Mouse (Mus musculus) midbrain, embryonic 10.5 days (tissue): ENCODE data around the gene Rfpl4. TPM values are rescaled to one million over a fixed set of nuclear protein-coding genes. Genes with fewer than 3 reads are reported as not detected.
"Not testable (repeated sequence)": the region's sequence is repeated elsewhere in the genome, so short reads cannot be mapped to it uniquely, and the experiment has no call there.

Experiments used
- DNase-seq: peaks from one replicate; pipeline ENCODE4 v3.0.0-alpha.2; 2017; ENCODE audit warnings: low spot score
- H3K27ac ChIP-seq: fragments of 300-500 bp; sonication (generic); replicated peaks from 2 replicates; pipeline ENCODE4 v1.5.1; 2016; ENCODE audit warnings: mild to moderate bottlenecking
- H3K27me3 ChIP-seq: fragments of 300-500 bp; sonication (generic); 2 replicates; pipeline ENCODE4 v1.6.1; 2016; ENCODE audit warnings: low read depth, mild to moderate bottlenecking; ENCODE audit not compliant: poor library complexity, severe bottlenecking
- H3K36me3 ChIP-seq: fragments of 300-500 bp; sonication (generic); 2 replicates; pipeline ENCODE4 v1.6.1; 2016; ENCODE audit warnings: mild to moderate bottlenecking, moderate library complexity
- H3K4me1 ChIP-seq: fragments of 300-500 bp; sonication (generic); 2 replicates; pipeline ENCODE4 v1.6.1; 2016
- H3K4me3 ChIP-seq: fragments of 300-500 bp; sonication (generic); 2 replicates; pipeline ENCODE4 v1.5.1; 2016; ENCODE audit warnings: mild to moderate bottlenecking, moderate library complexity
- H3K9me3 ChIP-seq: fragments of 300-500 bp; sonication (generic); replicated peaks from 2 replicates; pipeline ENCODE4 v1.6.1; 2016; ENCODE audit warnings: mild to moderate bottlenecking
- WGBS: fragments of 180-500 bp; shearing (Covaris S2); methylation state at CpG from one replicate; pipeline ENCODE4 v1.1.7; 2016; 5-methylcytosine and 5-hydroxymethylcytosine counted together
- polyA plus RNA-seq: library from polyadenylated mRNA; unstranded; fragments of >200 nt; fragmentation: Nextera tagmentation; extraction: Ambion mirVana; gene quantifications from 2 replicates; pipeline ENCODE4 v1.2.1, GENCODE M21; 2016

Rfpl4 gene
- polyA plus RNA-seq, result not detected in 2 replicates

GRCm38 (mm10) chr7:5116850-5117249, at the start of gene Rfpl4:
Gene Rfpl4 (minus strand): TSS chr7:5116950.
- WGBS, result 90% methylated on average over 3 of the region's 3 CpGs
- DNase-seq, result no peak
- Histone ChIP-seq H3K9me3 (no peaks in the 10 kb centered on the region), H3K4me1 (no peaks in the 10 kb centered on the region), H3K4me3 (no peak within 1 kb of the TSS), H3K36me3 (no peaks in the 10 kb centered on the region), H3K27ac (no peak within 1 kb of the TSS), H3K27me3 (no peaks in the 10 kb centered on the region)

DNA sequence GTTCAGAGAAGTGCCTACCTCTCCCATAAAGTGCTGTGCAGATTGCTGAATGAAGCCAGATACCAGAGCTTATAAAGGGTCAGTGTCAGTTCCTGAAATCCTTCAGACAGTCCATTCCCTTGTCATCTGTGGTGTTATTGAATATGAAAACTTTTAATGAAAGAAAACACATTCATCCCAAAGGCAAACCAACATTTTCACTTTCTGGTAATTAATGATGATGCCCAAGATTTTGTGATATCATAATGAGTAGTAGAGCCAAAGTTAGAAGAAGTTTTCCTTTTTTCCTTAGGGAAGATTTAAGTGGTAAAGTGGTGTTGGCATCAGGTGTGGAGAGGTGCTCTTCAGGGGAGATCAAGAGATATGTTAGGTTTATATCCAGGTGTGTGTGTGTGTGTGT, 32.8 kb upstream of the Rfpl4 start, which contains the start of gene Vmn1r55:
Gene Vmn1r55 (minus strand): TSS at position 101 of the 400 bp plus-strand sequence.
- not testable (repeated sequence) for H3K4me3 ChIP-seq, H3K36me3 ChIP-seq, DNase-seq, H3K4me1 ChIP-seq, H3K27ac ChIP-seq, H3K27me3 ChIP-seq
- H3K9me3 ChIP-seq, result 0 out of 2 replicates have a peak, but pooled peaks cover 14% of the 10 kb centered on the region

GRCm38 (mm10) chr7:5125549-5126406, 9.0 kb upstream of the Rfpl4 start, which contains the start of gene Rasl2-9:
Gene Rasl2-9 (minus strand): TSS chr7:5125950.
- H3K4me1 ChIP-seq, result 0 out of 2 replicates have a peak, but pooled peaks cover 5% of the 10 kb centered on the region
- WGBS, result 20% methylated on average over 42 of the region's 42 CpGs
- peak; percentile 75 for DNase-seq
- H3K9me3 ChIP-seq, result no peaks in the 10 kb centered on the region; the same call in 1 of the 2 replicates
- H3K36me3 ChIP-seq, result no peaks in the 10 kb centered on the region
- H3K4me3 ChIP-seq, result peak within 1 kb of the TSS; percentile 47
- peak within 1 kb of the TSS; percentile 46; the same call in 1 of the 2 replicates for H3K27ac ChIP-seq
- no peaks in the 10 kb centered on the region for H3K27me3 ChIP-seq

- no peak overlapping the region for H3K27ac ChIP-seq
- 91% methylated on average over 8 of the region's 8 CpGs for WGBS
- H3K4me3 ChIP-seq, result no peak overlapping the region
- H3K27me3 ChIP-seq, result no peaks in the 10 kb centered on the region
- H3K36me3 ChIP-seq, result no peaks in the 10 kb centered on the region
- H3K4me1 ChIP-seq, result 0 out of 2 replicates have a peak, but pooled peaks cover 5% of the 10 kb centered on the region
- DNase-seq, result no peak
- H3K9me3 ChIP-seq, result no peaks in the 10 kb centered on the region; the same call in 1 of the 2 replicates
Observed at GRCm38 (mm10) chr7:5125078-5125477, 8.3 kb upstream of the Rfpl4 start.

DNA sequence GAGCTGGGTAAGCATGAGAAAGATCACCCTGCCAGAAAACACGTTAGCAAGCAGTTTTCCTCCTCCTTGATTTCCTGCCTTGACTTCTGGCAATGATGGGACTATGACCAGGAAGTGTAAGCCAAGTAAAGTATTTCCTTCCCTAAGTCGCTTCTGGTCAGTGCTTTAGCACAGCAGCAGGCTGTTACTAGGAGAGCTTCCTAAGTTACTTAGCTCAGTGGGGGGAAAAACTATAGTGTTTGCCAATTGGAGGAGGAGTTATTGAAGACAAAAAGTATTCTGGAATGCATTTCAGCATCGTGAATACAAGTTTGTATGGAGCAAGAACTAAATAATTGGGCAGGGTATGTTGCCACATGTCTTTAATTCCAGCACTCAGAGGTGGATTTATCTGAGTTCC, 4.0 kb downstream of the Rfpl4 start:
- no peaks in the 10 kb centered on the region for H3K4me1 ChIP-seq
- H3K27ac ChIP-seq, result no peak overlapping the region
- no peak overlapping the region for H3K4me3 ChIP-seq
- H3K9me3 ChIP-seq, result peaks cover 7% of the 10 kb centered on the region; the same call in 1 of the 2 replicates
- H3K36me3 ChIP-seq, result no peaks in the 10 kb centered on the region
- 62% methylated on average over 3 of the region's 3 CpGs for WGBS
- no peaks in the 10 kb centered on the region for H3K27me3 ChIP-seq
- no peak for DNase-seq

DNA sequence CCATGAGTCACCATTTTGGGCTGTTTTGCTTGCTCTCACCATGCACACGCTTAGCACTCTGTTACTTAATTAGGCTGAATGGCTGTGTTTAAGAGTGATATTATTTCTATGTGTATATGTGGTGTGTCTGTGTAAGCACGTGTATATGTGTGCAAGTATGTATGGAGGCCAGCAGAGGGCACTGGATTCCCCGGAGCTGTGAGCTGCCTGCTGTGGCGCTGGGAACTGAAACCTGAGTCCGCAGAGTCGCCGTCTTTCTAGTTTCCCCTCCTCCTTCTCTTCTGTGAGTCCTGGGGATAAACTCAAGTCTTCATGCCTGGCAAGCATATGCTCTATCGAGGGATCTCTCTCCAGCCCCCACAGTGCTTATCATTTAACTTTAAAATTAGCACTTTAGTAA, 7.4 kb downstream of the Rfpl4 start:
- DNase-seq, result no peak
- H3K9me3 ChIP-seq, result peaks cover 7% of the 10 kb centered on the region; the same call in 1 of the 2 replicates
- no peaks in the 10 kb centered on the region for H3K4me1 ChIP-seq
- no peak overlapping the region for H3K27ac ChIP-seq
- H3K4me3 ChIP-seq, result no peak overlapping the region
- WGBS, result 83% methylated on average over 8 of the region's 8 CpGs
- no peaks in the 10 kb centered on the region for H3K36me3 ChIP-seq
- H3K27me3 ChIP-seq, result no peaks in the 10 kb centered on the region

DNA sequence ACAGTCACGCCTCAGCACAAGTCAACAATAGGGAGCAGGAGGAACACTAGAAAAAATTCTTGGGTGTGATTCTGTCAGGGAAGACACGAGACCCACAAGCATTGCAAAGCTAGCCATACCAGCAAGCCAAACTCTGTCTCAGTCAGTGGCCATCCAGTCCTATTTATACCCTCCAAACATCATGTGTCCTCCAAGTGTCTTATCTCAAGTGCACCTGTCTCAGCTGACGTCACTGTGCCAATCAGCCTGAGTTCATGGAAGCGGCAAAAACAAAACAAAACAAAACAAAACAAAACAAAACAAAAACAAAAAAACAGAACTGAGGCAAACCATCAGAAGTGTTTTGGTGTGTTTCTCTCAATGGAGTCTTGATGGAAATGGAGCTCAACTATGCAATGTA, 8.5 kb downstream of the Rfpl4 start:
- H3K4me3 ChIP-seq, result no peak overlapping the region
- H3K27ac ChIP-seq, result no peak overlapping the region
- no peaks in the 10 kb centered on the region for H3K4me1 ChIP-seq
- H3K27me3 ChIP-seq, result no peaks in the 10 kb centered on the region
- H3K36me3 ChIP-seq, result no peaks in the 10 kb centered on the region
- DNase-seq, result no peak
- peaks cover 7% of the 10 kb centered on the region; the same call in 1 of the 2 replicates for H3K9me3 ChIP-seq
- 82% methylated on average over 4 of the region's 4 CpGs for WGBS

GRCm38 (mm10) chr7:5102564-5102963, 14.2 kb downstream of the Rfpl4 start:
- no peaks in the 10 kb centered on the region for H3K9me3 ChIP-seq
- H3K4me3 ChIP-seq, result no peak overlapping the region
- no peaks in the 10 kb centered on the region for H3K27me3 ChIP-seq
- 90% methylated on average over 2 of the region's 2 CpGs for WGBS
- peaks cover 23% of the 10 kb centered on the region for H3K36me3 ChIP-seq
- H3K27ac ChIP-seq, result no peak overlapping the region
- DNase-seq, result no peak
- H3K4me1 ChIP-seq, result no peaks in the 10 kb centered on the region

DNA sequence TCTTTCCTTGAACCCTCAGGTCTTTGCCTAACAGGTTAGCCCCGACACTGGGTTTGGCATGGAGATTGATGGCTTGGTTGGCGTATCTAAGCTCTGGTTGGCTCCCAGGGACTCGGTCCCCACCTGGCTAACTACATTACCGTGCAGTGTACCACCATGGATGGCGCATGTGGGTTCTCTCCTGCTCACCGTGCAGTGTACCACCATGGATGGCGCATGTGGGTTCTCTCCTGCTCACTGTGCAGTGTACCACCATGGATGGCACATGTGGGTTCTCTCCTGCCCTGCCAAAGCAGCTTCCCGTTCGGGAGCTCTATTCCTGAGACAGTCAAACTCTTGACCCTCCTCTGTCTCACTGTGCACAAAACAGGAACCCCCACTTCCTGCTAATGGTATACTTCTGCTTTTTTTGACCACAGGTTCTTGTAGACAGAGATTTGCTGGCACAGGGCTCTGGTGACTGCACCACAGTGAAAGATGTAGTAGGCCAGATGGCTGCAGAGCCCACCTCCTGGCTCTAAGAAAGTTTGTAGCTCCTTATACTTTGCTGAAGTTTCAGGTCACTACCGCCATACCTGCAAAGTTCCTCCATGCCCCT, 15.6 kb downstream of the Rfpl4 start:
- 93% methylated on average over 10 of the region's 10 CpGs for WGBS
- DNase-seq, result no peak
- Histone ChIP-seq H3K27me3 (no peaks in the 10 kb centered on the region), H3K4me1 (no peaks in the 10 kb centered on the region), H3K9me3 (no peaks in the 10 kb centered on the region), H3K4me3 (no peak overlapping the region), H3K27ac (no peak overlapping the region), H3K36me3 (peaks cover 37% of the 10 kb centered on the region)

DNA sequence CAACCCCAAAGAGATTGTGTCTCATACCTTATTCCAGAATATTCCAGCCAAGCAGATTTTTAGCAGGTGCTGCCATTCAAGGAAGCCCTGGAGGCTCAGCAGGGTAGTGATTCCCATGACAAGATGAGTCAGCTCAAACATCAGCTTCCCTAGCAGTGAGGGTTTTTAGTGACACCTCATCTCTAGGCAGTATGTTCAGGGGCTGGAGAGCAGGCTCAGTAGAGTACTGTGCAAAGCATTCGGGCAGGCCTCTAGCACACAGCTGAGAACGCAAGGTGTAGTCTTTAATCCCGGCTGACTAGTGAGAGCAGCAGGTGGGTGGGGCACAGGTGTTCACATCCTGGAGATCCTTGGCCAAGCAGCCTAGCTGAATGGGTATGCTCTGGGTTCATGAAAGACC, 17.0 kb downstream of the Rfpl4 start:
- H3K27me3 ChIP-seq, result no peaks in the 10 kb centered on the region
- peaks cover 50% of the 10 kb centered on the region for H3K36me3 ChIP-seq
- no peak overlapping the region for H3K27ac ChIP-seq
- H3K4me1 ChIP-seq, result no peaks in the 10 kb centered on the region
- DNase-seq, result no peak
- 92% methylated on average over 3 of the region's 3 CpGs for WGBS
- no peaks in the 10 kb centered on the region for H3K9me3 ChIP-seq
- H3K4me3 ChIP-seq, result no peak overlapping the region

GRCm38 (mm10) chr7:5098769-5099168, 18.0 kb downstream of the Rfpl4 start:
- H3K4me1 ChIP-seq, result no peaks in the 10 kb centered on the region
- no peaks in the 10 kb centered on the region for H3K27me3 ChIP-seq
- no peak for DNase-seq
- WGBS, result 92% methylated on average over 5 of the region's 5 CpGs
- peaks cover 60% of the 10 kb centered on the region for H3K36me3 ChIP-seq
- no peak overlapping the region for H3K4me3 ChIP-seq
- H3K27ac ChIP-seq, result no peak overlapping the region
- no peaks in the 10 kb centered on the region for H3K9me3 ChIP-seq

DNA sequence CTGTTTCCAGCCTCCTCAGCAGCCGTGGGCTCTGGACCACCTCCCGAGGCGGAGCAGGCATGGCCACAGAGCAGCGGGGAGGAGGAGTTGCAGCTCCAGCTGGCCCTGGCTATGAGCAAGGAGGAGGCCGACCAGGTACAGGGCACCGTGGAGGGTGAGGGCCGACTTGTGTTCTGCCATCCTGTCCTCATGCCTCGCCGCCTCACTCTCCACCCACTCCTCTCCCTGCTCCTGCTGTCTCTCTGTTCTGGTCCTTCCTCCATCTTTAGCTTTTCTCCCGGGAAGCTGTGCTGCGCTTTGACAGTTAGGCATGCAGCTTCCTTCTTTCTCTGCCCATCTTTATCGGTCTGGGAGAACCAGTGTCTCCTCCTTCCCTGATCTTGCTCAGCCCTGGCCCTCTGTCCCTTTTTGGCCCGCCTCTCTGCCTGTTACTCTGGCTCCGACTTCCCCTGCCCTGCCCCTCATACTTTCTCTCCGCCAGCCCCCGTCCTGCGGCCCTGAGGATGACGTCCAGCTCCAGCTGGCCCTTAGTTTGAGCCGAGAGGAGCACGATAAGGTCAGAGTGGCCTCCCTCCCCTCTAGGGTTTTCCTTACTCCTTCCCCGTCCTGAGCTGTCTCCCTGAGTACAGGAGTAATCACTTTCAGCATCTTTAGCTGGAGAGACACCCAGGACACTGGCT, 23.8 kb downstream of the Rfpl4 start:
- Histone ChIP-seq H3K4me3 (no peak overlapping the region), H3K36me3 (peaks cover 99% of the 10 kb centered on the region), H3K27ac (no peak overlapping the region), H3K9me3 (no peaks in the 10 kb centered on the region), H3K27me3 (no peaks in the 10 kb centered on the region), H3K4me1 (no peaks in the 10 kb centered on the region)
- no peak for DNase-seq
- 88% methylated on average over 21 of the region's 21 CpGs for WGBS
